Mouse (Mus musculus): ENCODE measurements around the gene Tmem44.

DNA sequence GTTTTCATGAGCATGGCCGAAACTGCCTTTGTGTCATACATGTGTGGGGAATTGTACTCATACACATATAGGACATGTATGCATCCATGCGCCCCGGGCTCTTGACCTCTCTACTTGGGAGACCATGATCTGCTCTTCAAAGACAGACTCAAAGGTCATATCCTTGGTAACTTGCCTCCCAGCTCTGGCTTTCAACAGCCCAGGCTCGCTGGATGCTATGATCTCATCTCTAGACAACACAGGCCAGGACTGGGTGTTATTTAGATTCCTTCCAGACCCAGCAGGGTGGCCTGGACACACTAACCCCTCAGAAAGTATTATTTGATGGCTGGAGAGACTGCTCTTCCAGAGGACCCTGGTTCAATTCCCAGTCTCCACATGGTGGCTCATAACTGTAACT is 45.8 kb downstream of the Tmem44 start:
- no peak for TF ChIP-seq GATA1 (IDR thresholded peaks at IDR 0.05; ENCODE audit: borderline replicate concordance, low read length)
- no peak for TF ChIP-seq FLI1 (IDR thresholded peaks at IDR 0.05; ENCODE audit: low read length)

Data from megakaryocyte, embryonic 14.5 days (primary cell).